Mouse (Mus musculus) testis, adult 2 months (tissue): ENCODE measurements at regions not wholly inside any gene's neighbourhood (a gene's known extent, or its start where the extent isn't known, plus 50 kb on each side); places are given as distances from the start of the nearest gene placed in this dataset.

Experiments
- H3K27ac ChIP-seq: fragments of 200-500 bp; 2 replicates; pipeline ENCODE4 v1.5.1; 2012; ENCODE audit warnings: low read depth, low read length; ENCODE audit not compliant: control insufficient read depth, insufficient read depth
- H3K27me3 ChIP-seq: fragments of 200-500 bp; 2 replicates; pipeline ENCODE4 v1.6.1; 2012; ENCODE audit warnings: mild to moderate bottlenecking, low read length, moderate library complexity; ENCODE audit not compliant: control insufficient read depth, insufficient read depth
- H3K36me3 ChIP-seq: fragments of 200-500 bp; 2 replicates; pipeline ENCODE4 v1.6.1; 2012; ENCODE audit warnings: mild to moderate bottlenecking, low read length; ENCODE audit not compliant: control insufficient read depth, insufficient read depth
- H3K4me1 ChIP-seq: fragments of 200-500 bp; 2 replicates; pipeline ENCODE4 v1.6.1; 2012; ENCODE audit warnings: low read length; ENCODE audit not compliant: control insufficient read depth, insufficient read depth
- H3K4me3 ChIP-seq: fragments of 200-500 bp; 2 replicates; pipeline ENCODE4 v1.5.1; 2012; ENCODE audit warnings: low read depth, mild to moderate bottlenecking, low read length, moderate library complexity, mixed read lengths; ENCODE audit not compliant: control insufficient read depth
- CTCF ChIP-seq: fragments of 200-500 bp; IDR thresholded peaks from 2 replicates; pipeline ENCODE4 v1.5.1; 2012; ENCODE audit warnings: low read depth, mild to moderate bottlenecking, inconsistent platforms, low read length, moderate library complexity; ENCODE audit not compliant: control insufficient read depth, insufficient read depth, insufficient replicate concordance
- POLR2A ChIP-seq: fragments of 200-500 bp; IDR thresholded peaks from 2 replicates; pipeline ENCODE4 v1.6.1; 2012; ENCODE audit warnings: low read depth, mild to moderate bottlenecking, inconsistent platforms, low read length, moderate library complexity; ENCODE audit not compliant: control insufficient read depth

DNA sequence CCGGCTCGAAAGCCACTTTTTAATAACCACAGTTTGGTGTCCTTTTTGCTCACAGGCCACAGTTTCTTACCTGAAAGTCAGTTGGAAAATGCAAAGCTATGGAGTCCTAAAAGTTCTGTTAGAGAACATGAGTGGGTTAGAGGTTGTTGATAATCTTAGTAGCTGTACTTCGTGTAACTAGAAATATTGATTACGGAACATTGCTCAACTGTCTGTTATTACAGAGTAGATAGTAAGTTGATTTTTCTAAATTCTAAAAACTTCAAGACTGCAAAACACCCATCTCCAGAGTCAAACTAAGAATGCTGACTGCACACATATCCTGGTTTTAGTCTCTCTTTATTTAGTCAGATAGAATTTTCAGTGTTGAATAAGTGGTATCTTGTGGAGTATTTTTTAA, 111.0 kb downstream of the Slc38a4 start:
- no peak for TF ChIP-seq CTCF
- Histone ChIP-seq H3K4me1 (no peaks in the 10 kb centered on the region), H3K27me3 (no peaks in the 10 kb centered on the region), H3K27ac (no peak overlapping the region), H3K36me3 (no peaks in the 10 kb centered on the region), H3K4me3 (no peak overlapping the region)

DNA sequence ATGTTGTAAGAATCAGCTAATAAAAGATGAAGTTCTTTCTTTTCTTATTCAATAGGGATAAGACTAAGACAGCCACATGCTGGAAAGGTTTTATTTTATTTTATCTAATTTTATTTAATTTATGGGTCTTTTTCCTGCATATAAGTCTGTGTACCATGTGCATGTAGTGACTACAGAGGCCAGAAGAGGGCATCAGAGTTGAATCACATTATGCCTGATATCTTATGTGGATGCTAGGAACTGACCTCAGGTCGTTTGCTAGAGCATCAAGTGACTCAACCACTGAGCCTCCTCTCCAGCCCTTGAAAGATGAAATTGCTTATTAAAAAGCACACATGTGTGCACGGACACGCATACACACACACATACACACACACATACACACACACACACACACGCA, 113.1 kb downstream of the Slc38a4 start:
- no peak overlapping the region for H3K4me3 ChIP-seq
- no peaks in the 10 kb centered on the region for H3K36me3 ChIP-seq

DNA sequence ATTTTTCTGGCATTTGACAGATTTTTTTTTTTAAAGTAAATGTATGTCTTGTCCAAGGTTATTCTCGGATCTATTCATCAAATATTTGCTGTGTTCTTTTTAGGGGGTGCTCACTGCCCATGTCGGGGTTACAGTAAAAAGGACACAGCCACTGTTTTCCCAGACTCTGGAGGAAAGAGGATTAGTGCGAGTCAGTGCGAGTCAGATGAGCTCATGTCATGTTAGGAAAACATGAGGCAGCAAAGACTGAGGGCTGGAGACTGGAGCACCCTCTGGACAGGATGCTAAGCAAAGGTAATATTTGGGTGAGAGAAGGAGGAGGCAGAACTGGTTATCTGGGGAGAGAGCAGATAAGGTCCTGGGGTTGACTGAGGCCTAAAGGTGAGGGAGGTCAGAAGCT, 117.3 kb downstream of the Slc38a4 start:
- H3K36me3 ChIP-seq: no peaks in the 10 kb centered on the region
- TF ChIP-seq CTCF (no peak), POLR2A (no peak)
- H3K27me3 ChIP-seq: no peaks in the 10 kb centered on the region
- H3K27ac ChIP-seq: no peak overlapping the region
- H3K4me3 ChIP-seq: no peak overlapping the region
- H3K4me1 ChIP-seq: peaks cover 4% of the 10 kb centered on the region; the same call in 1 of the 2 replicates

More for the DNA sequence above, 113.1 kb downstream of the Slc38a4 start:
- no peak overlapping the region for H3K27ac ChIP-seq
- no peaks in the 10 kb centered on the region for H3K4me1 ChIP-seq
- no peak for TF ChIP-seq POLR2A
- TF ChIP-seq CTCF: no peak
- no peaks in the 10 kb centered on the region for H3K27me3 ChIP-seq

DNA sequence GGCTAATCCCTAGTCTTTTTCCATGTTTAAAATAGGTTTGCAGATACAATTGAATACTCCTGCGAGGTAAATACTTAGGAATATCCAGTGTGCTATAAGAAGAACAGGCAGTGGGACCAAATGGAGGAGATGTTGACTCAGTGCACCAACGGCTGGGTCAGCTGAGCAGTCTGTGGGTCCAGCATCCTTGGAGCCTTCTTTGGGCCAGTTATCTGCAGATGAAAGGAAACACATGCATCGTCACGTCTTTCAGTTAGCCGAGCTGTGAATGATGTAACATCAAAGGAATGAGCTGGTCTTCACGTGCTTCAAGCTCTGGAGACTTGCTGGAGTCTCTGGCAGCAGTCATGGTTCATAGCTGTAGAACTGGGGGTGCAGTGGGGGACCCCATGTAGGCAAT, 118.1 kb downstream of the Slc38a4 start:
- Histone ChIP-seq H3K4me1 (peaks cover 4% of the 10 kb centered on the region; the same call in 1 of the 2 replicates), H3K4me3 (no peak overlapping the region), H3K27me3 (no peaks in the 10 kb centered on the region), H3K36me3 (no peaks in the 10 kb centered on the region), H3K27ac (no peak overlapping the region)
- no peak for TF ChIP-seq POLR2A
- TF ChIP-seq CTCF: no peak

DNA sequence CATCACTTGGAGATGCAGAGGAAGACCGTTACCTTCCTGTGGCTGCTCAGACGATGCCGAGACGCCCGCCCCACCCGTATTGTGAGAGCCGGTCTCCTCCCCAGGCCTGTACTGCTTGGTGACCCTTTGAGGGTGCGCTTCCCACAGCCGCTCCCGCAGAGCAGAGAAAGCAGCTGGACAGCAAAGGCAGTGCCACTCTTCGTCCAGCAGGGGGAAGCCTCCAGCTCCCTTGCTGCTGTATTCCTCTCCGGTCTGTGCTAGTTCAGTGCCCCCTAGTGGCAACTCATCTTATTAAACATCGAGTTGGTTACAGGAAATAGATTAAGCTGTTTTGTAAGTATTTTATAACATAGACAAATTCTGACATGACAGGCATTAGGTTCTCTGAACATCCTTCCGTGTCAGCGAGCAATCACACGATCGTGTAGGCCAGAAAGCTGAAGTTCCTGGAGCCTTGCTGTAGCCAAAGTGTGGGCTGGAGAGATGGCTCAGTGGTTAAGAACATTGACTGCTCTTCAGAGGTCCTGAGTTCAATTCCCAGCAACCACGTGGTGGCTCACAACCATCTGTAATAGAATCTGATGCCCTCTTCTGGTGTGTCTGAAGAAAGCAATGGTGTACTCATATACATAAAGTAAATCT, 118.9 kb downstream of the Slc38a4 start:
- Histone ChIP-seq H3K27ac (no peak overlapping the region), H3K36me3 (no peaks in the 10 kb centered on the region), H3K4me3 (no peak overlapping the region), H3K27me3 (no peaks in the 10 kb centered on the region), H3K4me1 (peaks cover 4% of the 10 kb centered on the region; the same call in 1 of the 2 replicates)
- TF ChIP-seq CTCF (peak; percentile 98), POLR2A (no peak)

DNA sequence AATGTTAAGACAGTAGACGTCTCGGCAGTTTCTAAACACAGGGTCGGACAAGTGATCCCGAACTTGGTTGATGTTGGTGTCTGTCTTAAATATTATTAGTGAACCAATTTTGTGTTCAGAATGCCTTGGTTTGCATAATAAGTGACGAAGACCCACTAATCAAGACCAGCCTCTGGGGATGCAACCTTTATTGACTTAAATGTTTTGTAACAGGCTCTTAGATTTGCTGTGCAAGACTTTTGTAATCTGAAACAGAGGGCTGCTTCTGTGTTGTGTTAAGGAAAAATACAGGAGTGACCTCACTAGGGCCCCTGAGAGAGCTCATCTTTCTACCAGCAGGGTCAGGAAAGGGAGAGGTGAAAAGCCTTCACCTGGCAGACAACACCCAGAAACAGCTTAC, 119.5 kb downstream of the Slc38a4 start:
- Histone ChIP-seq H3K36me3 (no peaks in the 10 kb centered on the region), H3K4me1 (peaks cover 4% of the 10 kb centered on the region; the same call in 1 of the 2 replicates), H3K27ac (no peak overlapping the region), H3K27me3 (no peaks in the 10 kb centered on the region), H3K4me3 (no peak overlapping the region)
- TF ChIP-seq CTCF (no peak), POLR2A (no peak)

DNA sequence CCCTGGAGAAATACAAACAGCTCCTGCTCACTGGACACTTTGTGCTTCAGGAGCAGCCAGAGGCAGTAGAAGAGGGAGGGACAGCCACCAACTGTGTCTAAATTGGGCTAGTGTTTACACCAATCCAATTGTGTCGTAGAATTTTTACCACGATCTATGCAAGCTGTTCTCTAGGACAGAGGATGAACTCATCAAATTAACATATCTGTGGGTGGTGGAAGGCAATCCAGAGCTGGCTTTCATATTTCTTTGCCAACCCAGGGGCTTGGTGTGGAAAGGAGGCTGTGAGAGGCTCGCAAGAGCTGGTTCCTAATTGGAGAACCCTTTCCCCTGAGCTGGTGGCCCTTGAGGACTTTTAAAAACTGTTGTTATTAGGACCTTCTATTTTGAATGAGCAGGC, 122.3 kb downstream of the Slc38a4 start:
- peaks cover 4% of the 10 kb centered on the region; the same call in 1 of the 2 replicates for H3K4me1 ChIP-seq
- no peak overlapping the region for H3K4me3 ChIP-seq
- H3K27me3 ChIP-seq: no peaks in the 10 kb centered on the region
- H3K36me3 ChIP-seq: no peaks in the 10 kb centered on the region
- TF ChIP-seq CTCF: no peak
- H3K27ac ChIP-seq: no peak overlapping the region

DNA sequence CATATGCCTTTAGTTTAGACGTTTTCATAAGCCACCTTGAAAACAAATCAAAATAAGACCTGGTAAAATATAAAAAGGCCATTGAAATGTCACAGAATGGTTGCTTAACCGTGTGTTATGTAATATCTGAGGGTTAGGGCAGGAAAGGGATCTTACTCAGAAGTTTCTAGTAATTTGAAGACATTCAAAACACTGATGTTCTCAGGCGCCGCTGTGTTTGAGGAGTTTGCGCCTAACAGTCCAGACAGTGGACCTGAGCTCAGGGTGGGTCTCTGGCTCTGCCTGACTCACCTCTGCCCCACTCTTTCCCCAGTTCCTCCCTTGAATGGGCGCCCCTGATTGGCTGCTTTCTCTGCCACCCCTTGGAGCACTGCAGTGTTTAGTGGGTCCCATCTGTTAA, 125.2 kb downstream of the Slc38a4 start:
- no peak overlapping the region for H3K27ac ChIP-seq
- no peaks in the 10 kb centered on the region for H3K36me3 ChIP-seq
- H3K27me3 ChIP-seq: no peaks in the 10 kb centered on the region
- TF ChIP-seq CTCF (no peak), POLR2A (no peak)
- no peaks in the 10 kb centered on the region for H3K4me1 ChIP-seq
- H3K4me3 ChIP-seq: no peak overlapping the region
